Mouse (Mus musculus) ES-E14 (cell line): ENCODE results near the gene 4930404N11Rik. TPM values are rescaled to one million over a fixed set of nuclear protein-coding genes. Genes with fewer than 3 reads are reported as not detected.

Source experiments
- DNase-seq: peaks from one replicate; pipeline ENCODE4 v3.0.0-alpha.2; 2013; ENCODE audit warnings: low read depth, low spot score
- H3K27ac ChIP-seq: 2 replicates; pipeline ENCODE4 v1.5.1; 2012; ENCODE audit warnings: low read depth, mild to moderate bottlenecking, low read length, moderate library complexity, mixed read lengths; ENCODE audit not compliant: poor library complexity, insufficient read depth, severe bottlenecking
- H3K36me3 ChIP-seq: 2 replicates; pipeline ENCODE4 v1.6.1; 2012; ENCODE audit warnings: mild to moderate bottlenecking, low read length, moderate library complexity, mixed read lengths; ENCODE audit not compliant: control insufficient read depth, poor library complexity, insufficient read depth, severe bottlenecking
- H3K4me1 ChIP-seq, 2 experiments: fragments of 150-350 bp in 1 of 2; sonication (generic) in 1 of 2; 2 replicates each; pipeline ENCODE4 v1.6.1; 2012; ENCODE audit warnings: low read length in 2 of 2, mild to moderate bottlenecking in 1 of 2, mixed read lengths in 1 of 2; ENCODE audit not compliant: control insufficient read depth in 2 of 2, insufficient read depth in 2 of 2, poor library complexity in 1 of 2
- H3K4me3 ChIP-seq, 2 experiments: fragments of 150-350 bp in 1 of 2; sonication (generic) in 1 of 2; 2 replicates each; pipeline ENCODE4 v1.5.1; 2012; ENCODE audit warnings: low read length in 2 of 2, low read depth in 1 of 2, mild to moderate bottlenecking in 1 of 2, mixed read lengths in 1 of 2; ENCODE audit not compliant: insufficient read depth in 1 of 2, poor library complexity in 1 of 2, severe bottlenecking in 1 of 2
- H3K9ac ChIP-seq: 2 replicates; pipeline ENCODE4 v1.6.1; 2012; ENCODE audit warnings: low read depth, mild to moderate bottlenecking, low read length, mixed read lengths; ENCODE audit not compliant: poor library complexity, insufficient read depth, severe bottlenecking
- H3K9me3 ChIP-seq: fragments of 150-350 bp; sonication (generic); 2 replicates; pipeline ENCODE4 v1.6.1; 2012; ENCODE audit warnings: low read depth, mild to moderate bottlenecking, low read length; ENCODE audit not compliant: control insufficient read depth, insufficient read depth
- CHD2 ChIP-seq: IDR thresholded peaks from 2 replicates; pipeline ENCODE4 v1.6.1; 2014; ENCODE audit warnings: mild to moderate bottlenecking, low read depth, low read length, inconsistent platforms
- HCFC1 ChIP-seq: IDR thresholded peaks from 2 replicates; pipeline ENCODE4 v1.6.1; 2012; ENCODE audit warnings: low read length, inconsistent platforms, borderline replicate concordance; ENCODE audit not compliant: insufficient read depth
- MAFK ChIP-seq: IDR thresholded peaks from 2 replicates; pipeline ENCODE4 v1.6.1; 2014; ENCODE audit warnings: mild to moderate bottlenecking, low read depth, low read length, inconsistent platforms; ENCODE audit not compliant: insufficient read depth
- ZC3H11A ChIP-seq: IDR thresholded peaks from 2 replicates; pipeline ENCODE4 v1.6.1; 2012; ENCODE audit warnings: low read depth, mild to moderate bottlenecking, inconsistent platforms, low read length, borderline replicate concordance
- ZNF384 ChIP-seq: IDR thresholded peaks from 2 replicates; pipeline ENCODE4 v1.6.1; 2012; ENCODE audit warnings: low read depth, low read length, inconsistent platforms
- in situ Hi-C, 2 experiments: fragments of 600-800 bp; cut with MboI; formaldehyde crosslinking; loops; one replicate each; pipeline ENCODE4 v1.15.1; 2025; ENCODE audit warnings: low sequenced_read_pairs in 2 of 2, inconsistent platforms in 1 of 2; ENCODE audit not compliant: unreplicated experiment in 2 of 2
- total RNA-seq: library from RNA; depleted of rRNA; stranded (reverse); fragments of 300-350 nt; gene quantifications from 2 replicates; pipeline ENCODE4 v1.2.3, GENCODE M21; 2012

4930404N11Rik gene
- total RNA-seq, 1 experiment = 9.4 TPM

- Histone ChIP-seq H3K27ac (no peak overlapping the region), H3K4me1 (peaks cover 5 to 27% of the 10 kb centered on the region in 2 experiments; a peak in 3 of 4 replicates), H3K36me3 (peaks cover 29% of the 10 kb centered on the region), H3K4me3 (no peak overlapping the region), H3K9ac (no peak overlapping the region), H3K9me3 (no peaks in the 10 kb centered on the region)
- in situ Hi-C loops = no loop called here
- TF ChIP-seq CHD2 (no peak), ZC3H11A (no peak), MAFK (no peak), ZNF384 (no peak), HCFC1 (no peak)
- no peak for DNase-seq
Measured at GRCm38 (mm10) chr10:81329194-81329975, 36.2 kb downstream of the 4930404N11Rik start.

DNA sequence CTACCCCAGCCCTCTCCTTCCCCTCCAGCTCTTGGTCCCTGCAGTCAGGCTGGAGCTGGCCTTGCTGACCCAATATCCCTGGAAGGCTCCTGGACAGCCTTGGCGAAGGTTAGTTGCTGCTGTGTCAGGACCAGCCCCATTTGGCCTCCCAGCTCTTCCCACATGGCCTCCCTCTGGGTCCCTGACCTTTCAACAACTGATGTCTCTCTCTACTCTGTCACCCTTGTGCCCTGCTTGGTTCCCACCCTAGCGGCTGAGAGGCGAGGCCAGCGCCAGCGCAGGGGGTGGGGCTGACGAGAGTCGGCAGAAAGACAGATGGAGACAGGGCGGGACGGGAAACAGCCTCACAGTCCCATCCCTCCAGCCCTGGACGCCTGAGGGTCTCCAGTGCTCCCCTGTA lies 37.2 kb downstream of the 4930404N11Rik start, which contains the start of gene Tbxa2r:
Gene Tbxa2r (plus strand): TSS at position 346 of the 400 bp plus-strand sequence.
- Histone ChIP-seq H3K36me3 (peaks cover 39% of the 10 kb centered on the region), H3K9me3 (no peaks in the 10 kb centered on the region), H3K9ac (no peak within 1 kb of the TSS), H3K4me1 (peaks cover 5 to 27% of the 10 kb centered on the region in 2 experiments; a peak in 3 of 4 replicates), H3K27ac (no peak within 1 kb of the TSS), H3K4me3 (no peak within 1 kb of the TSS)
- no peak for DNase-seq
- TF ChIP-seq CHD2 (no peak), ZC3H11A (no peak), ZNF384 (no peak), MAFK (no peak)
- in situ Hi-C loops = no loop called here

DNA sequence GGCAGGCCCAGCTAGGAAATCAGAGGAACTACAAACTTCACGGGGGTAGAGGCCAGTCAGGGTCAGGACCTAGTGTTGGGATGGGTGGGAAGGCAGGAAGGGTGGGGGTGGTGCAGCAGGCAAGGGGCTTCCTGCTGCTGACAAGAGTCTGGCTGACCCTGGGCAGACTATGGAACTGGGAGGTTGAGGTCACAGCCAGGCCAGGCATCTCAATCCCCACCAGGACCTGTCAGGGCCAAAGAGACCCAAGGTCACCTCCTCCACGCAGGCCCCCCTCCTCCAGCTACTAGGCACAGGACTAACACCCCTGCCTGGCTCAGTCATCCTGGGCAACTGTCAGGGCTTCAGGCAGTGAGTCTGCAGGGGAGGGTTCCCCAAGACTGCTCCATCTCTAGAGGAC lies 37.7 kb downstream of the 4930404N11Rik start:
- Histone ChIP-seq H3K9me3 (no peaks in the 10 kb centered on the region), H3K4me1 (peaks cover 5 to 27% of the 10 kb centered on the region in 2 experiments; a peak in 3 of 4 replicates), H3K36me3 (peaks cover 44% of the 10 kb centered on the region), H3K9ac (no peak overlapping the region), H3K27ac (no peak overlapping the region), H3K4me3 (no peak overlapping the region)
- TF ChIP-seq CHD2 (no peak), MAFK (no peak), HCFC1 (no peak), ZC3H11A (no peak), ZNF384 (no peak)
- no peak for DNase-seq
- in situ Hi-C loops = no loop called here

DNA sequence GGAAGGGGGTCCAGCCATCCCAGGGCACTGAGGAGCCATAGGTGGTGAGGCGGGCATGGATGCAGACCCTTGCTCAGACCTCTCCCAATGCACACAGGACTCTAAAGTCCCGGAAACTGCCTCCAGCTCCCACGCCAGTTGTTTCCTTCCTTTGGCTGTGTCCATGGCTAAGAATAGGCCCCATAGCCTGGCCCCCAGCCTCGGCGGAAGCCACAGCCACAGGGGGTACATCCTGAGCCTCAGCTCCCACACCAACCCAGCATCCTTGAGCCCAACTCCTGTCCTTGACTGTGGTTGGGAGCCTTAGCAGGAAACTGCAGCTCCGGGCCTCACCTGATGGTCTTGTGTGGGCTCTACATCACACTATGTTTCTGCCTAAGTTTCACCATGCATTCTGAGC lies 38.8 kb downstream of the 4930404N11Rik start:
- DNase-seq = no peak
- Histone ChIP-seq H3K4me3 (no peak overlapping the region), H3K4me1 (peaks cover 5 to 27% of the 10 kb centered on the region in 2 experiments; a peak in 3 of 4 replicates), H3K9me3 (no peaks in the 10 kb centered on the region), H3K27ac (no peak overlapping the region), H3K36me3 (peaks cover 51% of the 10 kb centered on the region), H3K9ac (no peak overlapping the region)
- TF ChIP-seq MAFK (no peak), ZNF384 (no peak), ZC3H11A (no peak)
- in situ Hi-C loops = no loop called here

- DNase-seq = no peak
- peaks cover 5 to 25% of the 10 kb centered on the region in 2 experiments; a peak in 3 of 4 replicates for H3K4me1 ChIP-seq
- TF ChIP-seq ZNF384 (no peak), ZC3H11A (no peak), CHD2 (no peak), HCFC1 (no peak), MAFK (no peak)
- no peaks in the 10 kb centered on the region for H3K9me3 ChIP-seq
- in situ Hi-C loops = no loop called here
- no peak overlapping the region for H3K9ac ChIP-seq
- H3K27ac ChIP-seq = no peak overlapping the region
- no peak overlapping the region; a peak in 1 of 4 replicates for H3K4me3 ChIP-seq
- peaks cover 51% of the 10 kb centered on the region for H3K36me3 ChIP-seq
Measured at GRCm38 (mm10) chr10:81325781-81326180, 39.8 kb downstream of the 4930404N11Rik start.
